Mouse (Mus musculus) kidney, adult 2 months (tissue): ENCODE results near the gene Prdm2. TPM values are rescaled to one million over a fixed set of nuclear protein-coding genes. Genes with fewer than 3 reads are reported as not detected.

Experiments used
- DNase-seq: peaks from one replicate; pipeline ENCODE4 v3.0.0; 2021
- H3K27ac ChIP-seq: fragments of 200-500 bp; 2 replicates; pipeline ENCODE4 v1.5.1; 2012; ENCODE audit warnings: low read depth, low read length, control low read depth, inconsistent platforms; ENCODE audit not compliant: insufficient read depth
- H3K27me3 ChIP-seq: fragments of 200-500 bp; replicated peaks from 2 replicates; pipeline ENCODE4 v1.6.1; 2012; ENCODE audit warnings: mild to moderate bottlenecking, moderate library complexity, low read length, inconsistent platforms; ENCODE audit not compliant: control insufficient read depth, insufficient read depth
- H3K36me3 ChIP-seq: fragments of 200-500 bp; 2 replicates; pipeline ENCODE4 v1.6.1; 2012; ENCODE audit warnings: mild to moderate bottlenecking, moderate library complexity, low read length, inconsistent platforms; ENCODE audit not compliant: control insufficient read depth, insufficient read depth
- H3K4me1 ChIP-seq: fragments of 200-500 bp; 2 replicates; pipeline ENCODE4 v1.6.1; 2011; ENCODE audit warnings: low read length; ENCODE audit not compliant: control insufficient read depth, insufficient read depth
- H3K4me3 ChIP-seq: fragments of 200-500 bp; 2 replicates; pipeline ENCODE4 v1.5.1; 2011; ENCODE audit warnings: mild to moderate bottlenecking, low read depth, low read length, control low read depth; ENCODE audit not compliant: insufficient read depth
- CTCF ChIP-seq: fragments of 200-500 bp; conservative IDR thresholded peaks from 2 replicates; pipeline ENCODE4 v1.5.1; 2011; ENCODE audit warnings: low read depth, mild to moderate bottlenecking, control low read depth, low read length, moderate library complexity, mixed read lengths; ENCODE audit not compliant: insufficient read depth, insufficient read length
- POLR2A ChIP-seq: fragments of 200-500 bp; IDR thresholded peaks from one replicate; pipeline ENCODE4 v1.6.1; 2011; ENCODE audit warnings: low read depth, low read length, control low read depth
- WGBS: fragments of 180-500 bp; shearing (Covaris S2); methylation state at CpG from one replicate; pipeline ENCODE4 v1.1.7; 2018; 5-methylcytosine and 5-hydroxymethylcytosine counted together
- polyA plus RNA-seq: library from polyadenylated mRNA; depleted of rRNA; stranded (reverse); fragments of >200 nt; gene quantifications from 2 replicates; pipeline ENCODE4 v1.2.3, GENCODE M21; 2012

Gene Prdm2
- polyA plus RNA-seq, 1 experiment, result 13.9 TPM

- no peak overlapping the region for H3K27ac ChIP-seq
- WGBS, result 76% methylated on average over 5 of the region's 5 CpGs
- H3K27me3 ChIP-seq, result no peaks in the 10 kb centered on the region
Observed at GRCm38 (mm10) chr4:143188571-143189191, 24.1 kb downstream of the Prdm2 start.

GRCm38 (mm10) chr4:143186066-143186465, 26.7 kb downstream of the Prdm2 start:
- no peak for TF ChIP-seq POLR2A
- TF ChIP-seq CTCF, result no peak
- Histone ChIP-seq H3K4me3 (no peak overlapping the region), H3K27me3 (no peaks in the 10 kb centered on the region), H3K36me3 (no peaks in the 10 kb centered on the region), H3K4me1 (peaks cover 12% of the 10 kb centered on the region; the same call in 1 of the 2 replicates), H3K27ac (no peak overlapping the region)
- DNase-seq, result peak; percentile 67

More at GRCm38 (mm10) chr4:143188571-143189191, 24.1 kb downstream of the Prdm2 start:
- Histone ChIP-seq H3K36me3 (no peaks in the 10 kb centered on the region), H3K4me3 (no peak overlapping the region), H3K4me1 (peaks cover 12% of the 10 kb centered on the region; the same call in 1 of the 2 replicates)
- DNase-seq, result no peak
- TF ChIP-seq CTCF (no peak), POLR2A (no peak)

- peak; percentile 66 for DNase-seq
- Histone ChIP-seq H3K27ac (0 out of 2 replicates have a peak overlapping the region, but pooled peaks have one; percentile 7), H3K36me3 (no peaks in the 10 kb centered on the region), H3K27me3 (no peaks in the 10 kb centered on the region), H3K4me1 (peaks cover 8% of the 10 kb centered on the region; the same call in 1 of the 2 replicates), H3K4me3 (no peak overlapping the region)
- no peak for TF ChIP-seq POLR2A
- no peak for TF ChIP-seq CTCF
- WGBS, result 58% methylated on average over 9 of the region's 9 CpGs
Observed at GRCm38 (mm10) chr4:143185496-143185895, 27.3 kb downstream of the Prdm2 start.

GRCm38 (mm10) chr4:143183141-143183540, 29.7 kb downstream of the Prdm2 start:
- Histone ChIP-seq H3K27me3 (no peaks in the 10 kb centered on the region), H3K4me1 (peaks cover 8% of the 10 kb centered on the region; the same call in 1 of the 2 replicates), H3K27ac (no peak overlapping the region), H3K4me3 (no peak overlapping the region), H3K36me3 (no peaks in the 10 kb centered on the region)
- DNase-seq, result no peak
- TF ChIP-seq CTCF (no peak), POLR2A (no peak)
- 94% methylated on average over 6 of the region's 6 CpGs for WGBS

- H3K4me1 ChIP-seq, result no peaks in the 10 kb centered on the region; the same call in 1 of the 2 replicates
- no peak for TF ChIP-seq POLR2A
- TF ChIP-seq CTCF, result no peak
- no peaks in the 10 kb centered on the region for H3K36me3 ChIP-seq
- no peak for DNase-seq
- no peaks in the 10 kb centered on the region for H3K27me3 ChIP-seq
- WGBS, result 90% methylated on average over 5 of the region's 5 CpGs
- H3K27ac ChIP-seq, result no peak overlapping the region
- no peak overlapping the region for H3K4me3 ChIP-seq
Observed at GRCm38 (mm10) chr4:143180731-143181130, 32.1 kb downstream of the Prdm2 start.

GRCm38 (mm10) chr4:143171600-143172290, 41.0 kb downstream of the Prdm2 start:
- DNase-seq, result no peak
- Histone ChIP-seq H3K4me3 (no peak overlapping the region), H3K36me3 (no peaks in the 10 kb centered on the region; the same call in 1 of the 2 replicates), H3K4me1 (peaks cover 24% of the 10 kb centered on the region), H3K27me3 (no peaks in the 10 kb centered on the region), H3K27ac (no peak overlapping the region)
- TF ChIP-seq POLR2A (no peak), CTCF (no peak)
- 37% methylated on average over 4 of the region's 4 CpGs for WGBS

GRCm38 (mm10) chr4:143170290-143170689, 42.5 kb downstream of the Prdm2 start:
- DNase-seq, result peak; percentile 65
- TF ChIP-seq CTCF, result no peak
- TF ChIP-seq POLR2A, result no peak
- Histone ChIP-seq H3K36me3 (no peaks in the 10 kb centered on the region; the same call in 1 of the 2 replicates), H3K27me3 (no peaks in the 10 kb centered on the region), H3K27ac (peak overlapping the region; percentile 35), H3K4me1 (peaks cover 24% of the 10 kb centered on the region), H3K4me3 (no peak overlapping the region)
- WGBS, result 47% methylated on average over 2 of the region's 2 CpGs
